Mouse (Mus musculus) cerebellum, adult 2 months (tissue): ENCODE results near the gene BC048403.
A peak's percentile ranks its signal among the peaks of the same experiment; 100 is the strongest.

ENCODE experiments used
- CTCF ChIP-seq: fragments of 200-500 bp; IDR thresholded peaks from 2 replicates; pipeline ENCODE4 v1.5.1; 2011; ENCODE audit warnings: low read depth, mild to moderate bottlenecking, control low read depth, low read length, moderate library complexity, borderline replicate concordance; ENCODE audit not compliant: insufficient read depth
- POLR2A ChIP-seq: fragments of 200-500 bp; IDR thresholded peaks from 2 replicates; pipeline ENCODE4 v1.6.1; 2011; ENCODE audit warnings: low read length, control low read depth, borderline replicate concordance; ENCODE audit not compliant: insufficient read depth

DNA sequence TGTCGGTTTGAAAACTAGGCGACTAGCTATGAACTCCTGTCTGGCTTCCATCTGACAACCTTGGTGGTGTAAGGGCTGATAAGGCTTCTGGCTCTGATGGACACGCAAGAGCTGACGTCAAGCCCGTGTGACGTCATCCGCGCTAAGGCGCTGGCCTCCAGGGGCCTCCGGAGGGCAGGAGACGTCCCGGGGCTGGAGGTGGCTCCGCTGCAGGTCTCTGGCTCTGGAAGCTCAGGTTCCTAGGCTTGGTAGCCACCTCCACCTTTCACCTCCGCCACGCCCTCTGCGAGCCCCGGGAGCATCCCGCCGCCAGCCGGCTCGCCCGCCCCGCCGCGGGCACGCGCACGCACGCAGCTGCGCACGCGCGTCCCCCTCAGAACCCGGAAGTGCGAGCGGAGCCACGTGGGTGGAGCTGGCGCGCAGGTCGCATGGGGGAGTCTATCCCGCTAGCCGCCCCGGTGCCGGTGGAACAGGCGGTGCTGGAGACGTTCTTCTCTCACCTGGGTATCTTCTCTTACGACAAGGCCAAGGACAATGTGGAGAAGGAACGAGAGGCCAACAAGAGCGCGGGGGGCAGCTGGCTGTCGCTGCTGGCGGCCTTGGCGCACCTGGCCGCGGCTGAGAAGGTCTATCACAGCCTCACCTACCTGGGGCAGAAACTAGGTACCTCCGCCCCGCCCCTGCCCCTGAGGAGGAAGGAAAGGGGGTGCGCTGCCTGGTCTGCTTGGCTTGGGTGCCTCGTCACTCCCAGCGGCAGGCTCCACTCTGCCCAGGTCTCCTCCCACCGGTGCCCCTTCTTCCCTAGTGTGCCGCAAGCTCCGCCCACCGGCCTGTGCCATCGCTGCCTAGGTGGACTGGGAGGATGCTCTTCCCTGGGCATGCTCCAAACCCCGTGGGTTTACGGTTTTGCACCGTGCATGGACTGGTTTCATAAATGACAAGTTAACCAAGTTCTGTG, at the start of gene BC048403:
- TF ChIP-seq CTCF: no peak
- peak; percentile 75; the same call in 1 of the 2 replicates for TF ChIP-seq POLR2A
